Mouse (Mus musculus): ENCODE measurements around the gene Gzmm. TPM values are rescaled to one million over a fixed set of nuclear protein-coding genes. Genes with fewer than 3 reads are reported as not detected.

The Gzmm gene
- polyA plus RNA-seq, 1 experiment from 2014 or later = 0.84 TPM

DNA sequence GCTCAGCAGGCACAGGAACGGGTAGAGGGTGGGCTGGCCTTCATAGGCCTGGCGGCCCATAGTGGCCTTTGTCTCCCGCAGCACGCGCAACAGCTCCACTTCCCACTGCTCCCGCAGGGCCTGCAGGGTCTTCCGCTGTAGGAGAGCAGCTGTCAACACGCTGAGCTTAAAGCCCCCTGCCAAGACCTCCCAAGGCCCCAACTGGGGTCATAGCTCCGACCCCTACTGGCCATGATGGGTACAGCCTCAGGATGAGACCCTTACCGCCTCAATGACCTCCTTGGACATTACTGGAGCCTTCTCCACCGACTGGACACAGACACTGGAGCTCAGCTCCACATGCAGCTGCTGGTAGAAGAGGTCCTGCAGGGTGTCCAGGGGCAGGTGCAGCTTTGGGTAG lies 52.0 kb downstream of the Gzmm start:
- WGBS = 75% methylated on average over 11 of the region's 11 CpGs
- no peak for ATAC-seq (ENCODE audit: insufficient read depth)
- Histone ChIP-seq H3K27me3 (ENCODE audit: insufficient read depth, low read length) (no peaks in the 10 kb centered on the region), H3K36me3 (ENCODE audit: insufficient read depth) (peaks cover 80% of the 10 kb centered on the region), H3K9me3 (ENCODE audit: low read depth, low read length) (peaks cover 51% of the 10 kb centered on the region), H3K9ac (no peak overlapping the region), H3K27ac (ENCODE audit: low read depth) (no peak overlapping the region), H3K4me1 (ENCODE audit: insufficient read depth) (no peaks in the 10 kb centered on the region), H3K4me3 (ENCODE audit: low read depth, low read length) (no peak overlapping the region), H3K4me2 (no peak overlapping the region)
- DNase-seq = no peak
- peak; percentile 29 for TF ChIP-seq CTCF (IDR thresholded peaks at IDR 0.05; ENCODE audit: low read depth)

DNA sequence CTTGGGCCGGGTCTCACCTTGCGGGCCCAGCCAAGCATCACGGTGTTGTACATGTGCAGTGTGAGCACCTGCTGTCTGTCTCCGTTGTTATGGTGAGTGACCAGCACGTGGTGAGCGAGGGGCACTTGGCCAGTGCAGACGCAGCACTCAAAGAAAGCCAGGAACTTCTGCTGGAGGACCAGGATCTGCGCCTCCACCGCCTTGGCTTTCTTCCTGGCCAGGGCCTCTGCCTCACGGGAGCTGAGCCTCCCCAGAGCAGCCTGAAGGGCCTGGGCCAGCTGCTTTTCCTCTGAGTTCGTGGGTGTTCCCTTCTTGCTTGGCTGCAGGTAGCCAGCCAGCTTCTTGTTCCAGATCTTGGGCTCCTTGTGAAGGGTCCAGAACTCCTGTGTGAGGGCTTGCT lies 54.3 kb downstream of the Gzmm start:
- H3K36me3 ChIP-seq (ENCODE audit: insufficient read depth) = peaks cover 57% of the 10 kb centered on the region
- TF ChIP-seq CTCF (IDR thresholded peaks at IDR 0.05; ENCODE audit: low read depth) = no peak
- DNase-seq = no peak
- no peak overlapping the region for H3K4me3 ChIP-seq (ENCODE audit: low read depth, low read length)
- H3K27me3 ChIP-seq (ENCODE audit: insufficient read depth, low read length) = no peaks in the 10 kb centered on the region
- no peaks in the 10 kb centered on the region for H3K4me1 ChIP-seq (ENCODE audit: insufficient read depth)
- H3K9me3 ChIP-seq (ENCODE audit: low read depth, low read length) = peaks cover 29% of the 10 kb centered on the region
- H3K27ac ChIP-seq (ENCODE audit: low read depth) = no peak overlapping the region
- H3K4me2 ChIP-seq = no peak overlapping the region
- H3K9ac ChIP-seq = no peak overlapping the region
- WGBS = 89% methylated on average over 11 of the region's 11 CpGs
- no peak for ATAC-seq (ENCODE audit: insufficient read depth)

DNA sequence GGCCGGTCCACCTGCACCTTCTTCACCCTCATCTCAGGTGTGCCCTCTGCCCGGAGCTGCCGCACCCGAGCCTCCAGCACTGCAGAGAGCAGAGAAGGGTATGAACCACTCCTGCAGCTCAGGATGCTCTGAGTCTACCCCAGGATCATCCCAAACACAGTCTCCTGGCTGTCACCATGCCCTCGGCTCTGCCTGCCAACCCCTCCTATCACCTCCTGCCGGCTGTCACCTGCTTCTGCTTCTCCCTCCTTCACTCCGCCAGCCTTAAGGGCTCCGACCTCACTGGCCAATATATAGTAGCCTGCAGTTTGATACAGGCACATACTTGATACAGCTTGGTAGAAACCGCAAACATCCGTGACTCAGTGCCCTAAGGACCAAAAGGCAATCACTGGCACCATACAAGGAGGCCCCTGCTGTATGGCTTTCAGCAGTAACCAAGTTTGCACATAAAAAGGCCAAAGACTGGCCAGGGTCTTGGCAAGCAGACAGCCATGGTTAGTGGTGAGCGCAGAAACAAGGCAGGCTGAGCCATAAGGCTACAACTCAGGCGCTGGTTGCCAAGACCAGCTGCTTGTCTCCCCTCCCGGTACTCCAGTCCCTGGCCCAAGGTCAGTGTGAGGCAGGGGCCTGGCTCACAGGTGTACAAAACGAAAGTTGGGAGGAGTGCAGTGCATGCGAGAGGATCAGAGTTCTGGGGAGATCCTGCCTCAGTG lies 55.0 kb downstream of the Gzmm start:
- peaks cover 22% of the 10 kb centered on the region for H3K9me3 ChIP-seq (ENCODE audit: low read depth, low read length)
- no peaks in the 10 kb centered on the region for H3K27me3 ChIP-seq (ENCODE audit: insufficient read depth, low read length)
- no peaks in the 10 kb centered on the region for H3K4me1 ChIP-seq (ENCODE audit: insufficient read depth)
- WGBS = 91% methylated on average over 15 of the region's 15 CpGs
- no peak for ATAC-seq (ENCODE audit: insufficient read depth)
- no peak overlapping the region for H3K27ac ChIP-seq (ENCODE audit: low read depth)
- peaks cover 51% of the 10 kb centered on the region for H3K36me3 ChIP-seq (ENCODE audit: insufficient read depth)
- no peak overlapping the region for H3K4me3 ChIP-seq (ENCODE audit: low read depth, low read length)
- DNase-seq = no peak
- no peak overlapping the region for H3K9ac ChIP-seq
- no peak overlapping the region for H3K4me2 ChIP-seq
- no peak for TF ChIP-seq CTCF (IDR thresholded peaks at IDR 0.05; ENCODE audit: low read depth)

Other genes with a start within 250 kb of the Gzmm start
- not detected in 2 replicates for gene Vmn2r83, start 220.3 kb upstream of the Gzmm start, polyA plus RNA-seq (2014; fragmentation: Nextera tagmentation; extraction: Ambion mirVana)
- gene Plpp2, start 155.2 kb upstream of the Gzmm start, polyA plus RNA-seq (2014; fragmentation: Nextera tagmentation; extraction: Ambion mirVana) = 34.9 and 37.1 TPM in 2 replicates
- 49.6 and 55.3 TPM in 2 replicates for gene Mier2, start 133.8 kb upstream of the Gzmm start, polyA plus RNA-seq (2014; fragmentation: Nextera tagmentation; extraction: Ambion mirVana)
- gene Theg, start 101.7 kb upstream of the Gzmm start, polyA plus RNA-seq (2014; fragmentation: Nextera tagmentation; extraction: Ambion mirVana) = not detected in 2 replicates
- not detected in 2 replicates for gene C2cd4c, start 75.0 kb upstream of the Gzmm start, polyA plus RNA-seq (2014; fragmentation: Nextera tagmentation; extraction: Ambion mirVana)
- 5.8 and 7.1 TPM in 2 replicates for gene Shc2, start 51.1 kb upstream of the Gzmm start, polyA plus RNA-seq (2014; fragmentation: Nextera tagmentation; extraction: Ambion mirVana)
- gene Odf3l2, start 43.3 kb upstream of the Gzmm start, polyA plus RNA-seq (2014; fragmentation: Nextera tagmentation; extraction: Ambion mirVana) = not detected in 2 replicates
- gene Madcam1, start 24.5 kb upstream of the Gzmm start, polyA plus RNA-seq (2014; fragmentation: Nextera tagmentation; extraction: Ambion mirVana) = 0.93 and 1.2 TPM in 2 replicates
- gene Tpgs1, start 19.7 kb upstream of the Gzmm start, polyA plus RNA-seq (2014; fragmentation: Nextera tagmentation; extraction: Ambion mirVana) = 56.4 and 62.4 TPM in 2 replicates
- gene Cdc34, start 6.8 kb upstream of the Gzmm start, polyA plus RNA-seq (2014; fragmentation: Nextera tagmentation; extraction: Ambion mirVana) = 88.2 and 92.9 TPM in 2 replicates
- gene Bsg, start 15.5 kb downstream of the Gzmm start, polyA plus RNA-seq (2014; fragmentation: Nextera tagmentation; extraction: Ambion mirVana) = 842 and 871 TPM in 2 replicates
- 0.14 TPM in 1 of 2 replicates, not detected in the other for gene Hcn2, start 27.6 kb downstream of the Gzmm start, polyA plus RNA-seq (2014; fragmentation: Nextera tagmentation; extraction: Ambion mirVana)
- gene Polrmt, start 57.6 kb downstream of the Gzmm start, polyA plus RNA-seq (2014; fragmentation: Nextera tagmentation; extraction: Ambion mirVana) = 44.2 and 44.6 TPM in 2 replicates
- gene Fgf22, start 66.1 kb downstream of the Gzmm start, polyA plus RNA-seq (2014; fragmentation: Nextera tagmentation; extraction: Ambion mirVana) = 0.30 and 0.41 TPM in 2 replicates
- gene Rnf126, start 77.9 kb downstream of the Gzmm start, polyA plus RNA-seq (2014; fragmentation: Nextera tagmentation; extraction: Ambion mirVana) = 107 and 123 TPM in 2 replicates
- 12.2 and 12.4 TPM in 2 replicates for gene Fstl3, start 88.3 kb downstream of the Gzmm start, polyA plus RNA-seq (2014; fragmentation: Nextera tagmentation; extraction: Ambion mirVana)
- 0.11 TPM in 1 of 2 replicates, not detected in the other for gene Prss57, start 101.9 kb downstream of the Gzmm start, polyA plus RNA-seq (2014; fragmentation: Nextera tagmentation; extraction: Ambion mirVana)
- gene Palm, start 104.6 kb downstream of the Gzmm start, polyA plus RNA-seq (2014; fragmentation: Nextera tagmentation; extraction: Ambion mirVana) = 68.1 and 72.4 TPM in 2 replicates
- gene Misp, start 132.0 kb downstream of the Gzmm start, polyA plus RNA-seq (2014; fragmentation: Nextera tagmentation; extraction: Ambion mirVana) = 5.0 and 6.1 TPM in 2 replicates
- gene Ptbp1, start 165.4 kb downstream of the Gzmm start, polyA plus RNA-seq (2014; fragmentation: Nextera tagmentation; extraction: Ambion mirVana) = 355 and 366 TPM in 2 replicates
- gene Prtn3, start 185.5 kb downstream of the Gzmm start, polyA plus RNA-seq (2014; fragmentation: Nextera tagmentation; extraction: Ambion mirVana) = 3.5 and 3.7 TPM in 2 replicates
- 31.3 and 37.4 TPM in 2 replicates for gene Plppr3, start 185.6 kb downstream of the Gzmm start, polyA plus RNA-seq (2014; fragmentation: Nextera tagmentation; extraction: Ambion mirVana)
- 0.18 and 0.26 TPM in 2 replicates for gene Elane, start 197.2 kb downstream of the Gzmm start, polyA plus RNA-seq (2014; fragmentation: Nextera tagmentation; extraction: Ambion mirVana)
- not detected in 2 replicates for gene Cfd, start 201.8 kb downstream of the Gzmm start, polyA plus RNA-seq (2014; fragmentation: Nextera tagmentation; extraction: Ambion mirVana)
- 55.5 and 58.7 TPM in 2 replicates for gene Med16, start 219.9 kb downstream of the Gzmm start, polyA plus RNA-seq (2014; fragmentation: Nextera tagmentation; extraction: Ambion mirVana)
- 4.1 TPM in 1 of 2 replicates, not detected in the other for gene Gm26602, start 221.8 kb downstream of the Gzmm start, polyA plus RNA-seq (2014; fragmentation: Nextera tagmentation; extraction: Ambion mirVana)
- 0.70 and 1.2 TPM in 2 replicates for gene Kiss1r, start 228.0 kb downstream of the Gzmm start, polyA plus RNA-seq (2014; fragmentation: Nextera tagmentation; extraction: Ambion mirVana)
- gene R3hdm4, start 232.2 kb downstream of the Gzmm start, polyA plus RNA-seq (2014; fragmentation: Nextera tagmentation; extraction: Ambion mirVana) = 127 and 132 TPM in 2 replicates
- 5.1 and 5.4 TPM in 2 replicates for gene Arid3a, start 238.0 kb downstream of the Gzmm start, polyA plus RNA-seq (2014; fragmentation: Nextera tagmentation; extraction: Ambion mirVana)

Measured in lung, embryonic 14.5 days (tissue).